ENCODE assay signal across 12 mouse cellular contexts in genomic region chr11:36302096-36302495, GRCm38 (mm10).
DNase-seq lines count a peak whose midpoint lies in the region; ATAC-seq lines count a peak whose summit lies in the region.
"Had no signal": no experiment of that assay in that cellular context is flagged by ENCODE, and none has a peak within 500 bp of the region (broad histone marks: within the 10 kb centered on the region; RNA-seq: fewer than 3 reads in every experiment).

No protein-coding gene starts in this region.

- no peaks in the 10 kb centered on the region for H3K36me3 ChIP-seq in heart, embryonic 16.5 days (ENCODE audit: control insufficient read depth, insufficient read depth)
- H3K36me3 ChIP-seq in embryonic facial prominence, embryonic 15.5 days, result no peaks in the 10 kb centered on the region
- H3K36me3 ChIP-seq: lung, embryonic 15.5 days had no signal

- DNase-seq in cerebellum, adult 11-12 months, result peak; percentile 19
- no peak for DNase-seq in cerebellum, adult 8-10 months
- no peak for DNase-seq in heart, adult 8-10 months (ENCODE audit: low spot score)
- DNase-seq in lung, postnatal 14 days, result peak; percentile 23
- DNase-seq in lung, postnatal 25 days (ENCODE audit: low spot score), result no peak
- no peak for DNase-seq in right cerebral cortex, postnatal 10 days (ENCODE audit: low spot score in 2 of 2)
- DNase-seq: gastrocnemius, postnatal 14 days; kidney, adult 11 months had no signal

- peak overlapping the region; percentile 47 for H3K4me2 ChIP-seq in heart, embryonic 16.5 days (ENCODE audit: low read depth, low read length)
- H3K4me2 ChIP-seq in embryonic facial prominence, embryonic 15.5 days (replicated peaks), result peak overlapping the region; percentile 8; the same call in 1 of the 2 replicates
- H3K4me2 ChIP-seq: lung, embryonic 15.5 days had no signal

- no peaks in the 10 kb centered on the region for H3K9me3 ChIP-seq in heart, embryonic 16.5 days (replicated peaks; ENCODE audit: control insufficient read depth, low read length)
- no peaks in the 10 kb centered on the region for H3K9me3 ChIP-seq in embryonic facial prominence, embryonic 15.5 days (replicated peaks)
- H3K9me3 ChIP-seq: lung, embryonic 15.5 days had no signal

- no peak overlapping the region for H3K27ac ChIP-seq in heart, embryonic 16.5 days (ENCODE audit: low read length)
- peak overlapping the region; percentile 68 for H3K27ac ChIP-seq in embryonic facial prominence, embryonic 15.5 days (replicated peaks)
- H3K27ac ChIP-seq: lung, embryonic 15.5 days had no signal

- ATAC-seq in heart, embryonic 16.5 days (replicated peaks; ENCODE audit: extremely low read depth, insufficient read depth, low FRiP score), result no peak
- ATAC-seq in embryonic facial prominence, embryonic 15.5 days (ENCODE audit: insufficient number of reproducible peaks, low FRiP score, low TSS enrichment, low read depth), result no peak
- ATAC-seq: activated CD4-positive, CD25-positive, alpha-beta regulatory T cell, adult 4 months had no signal

- WGBS in heart, embryonic 16.5 days, result 53% methylated on average over 7 of the region's 7 CpGs
- WGBS in embryonic facial prominence, embryonic 15.5 days, result 39% methylated on average over 7 of the region's 7 CpGs

- H3K27me3 ChIP-seq in heart, embryonic 16.5 days (ENCODE audit: control insufficient read depth, insufficient read depth, low read length), result no peaks in the 10 kb centered on the region
- no peaks in the 10 kb centered on the region for H3K27me3 ChIP-seq in embryonic facial prominence, embryonic 15.5 days
- H3K27me3 ChIP-seq: lung, embryonic 15.5 days had no signal

- H3K9ac ChIP-seq in heart, embryonic 16.5 days (ENCODE audit: low read length), result no peak overlapping the region
- no peak overlapping the region for H3K9ac ChIP-seq in embryonic facial prominence, embryonic 15.5 days
- H3K9ac ChIP-seq: lung, embryonic 15.5 days had no signal

- peaks cover 3% of the 10 kb centered on the region; the same call in 1 of the 2 replicates for H3K4me1 ChIP-seq in heart, embryonic 16.5 days (ENCODE audit: control insufficient read depth, insufficient read depth, low read length)
- peaks cover 21% of the 10 kb centered on the region for H3K4me1 ChIP-seq in embryonic facial prominence, embryonic 15.5 days
- H3K4me1 ChIP-seq: lung, embryonic 15.5 days had no signal

- H3K4me3 ChIP-seq in heart, embryonic 16.5 days (ENCODE audit: low read length), result no peak overlapping the region
- H3K4me3 ChIP-seq in embryonic facial prominence, embryonic 15.5 days (replicated peaks), result no peak overlapping the region
- H3K4me3 ChIP-seq: lung, embryonic 15.5 days had no signal

Comparison
In these comparisons a context has a peak if more than half of its experiments do, and no peak if none do; other contexts are left out.
1. DNase-seq: peak in cerebellum, adult 11-12 months (single experiment) and lung, postnatal 14 days (single experiment); none in cerebellum, adult 8-10 months (single experiment), heart, adult 8-10 months (single experiment), lung, postnatal 25 days (single experiment) and right cerebral cortex, postnatal 10 days (0 of 2).